Mouse (Mus musculus) forebrain, embryonic 16.5 days (tissue): ENCODE results near the gene Nr1d1. TPM values are rescaled to one million over a fixed set of nuclear protein-coding genes. Genes with fewer than 3 reads are reported as not detected.

ENCODE experiments used
- ATAC-seq: fragments of 200-750 bp; cut with Nextera tagmentation; 2 replicates; pipeline ENCODE4 v1.8.0; 2017; ENCODE audit warnings: mild to moderate bottlenecking, moderate library complexity
- H3K27ac ChIP-seq: fragments of 300-500 bp; sonication (generic); 2 replicates; pipeline ENCODE4 v1.5.1; 2014; ENCODE audit warnings: low read length, control low read depth
- H3K27me3 ChIP-seq: fragments of 300-500 bp; sonication (generic); replicated peaks from 2 replicates; pipeline ENCODE4 v1.6.1; 2014; ENCODE audit warnings: low read length; ENCODE audit not compliant: control insufficient read depth, insufficient read depth
- H3K36me3 ChIP-seq: fragments of 300-500 bp; sonication (generic); 2 replicates; pipeline ENCODE4 v1.6.1; 2014; ENCODE audit not compliant: control insufficient read depth, insufficient read depth
- H3K4me1 ChIP-seq: fragments of 300-500 bp; sonication (generic); replicated peaks from 2 replicates; pipeline ENCODE4 v1.6.1; 2014; ENCODE audit warnings: low read length; ENCODE audit not compliant: control insufficient read depth, insufficient read depth
- H3K4me2 ChIP-seq: fragments of 300-500 bp; sonication (generic); 2 replicates; pipeline ENCODE4 v1.6.1; 2014; ENCODE audit warnings: mild to moderate bottlenecking, low read length, control low read depth
- H3K4me3 ChIP-seq: fragments of 300-500 bp; sonication (generic); replicated peaks from 2 replicates; pipeline ENCODE4 v1.5.1; 2014; ENCODE audit warnings: mild to moderate bottlenecking, low read length, control low read depth
- H3K9ac ChIP-seq: fragments of 300-500 bp; sonication (generic); replicated peaks from 2 replicates; pipeline ENCODE4 v1.6.1; 2014; ENCODE audit warnings: low read depth, low read length, control low read depth
- H3K9me3 ChIP-seq: fragments of 300-500 bp; sonication (generic); 2 replicates; pipeline ENCODE4 v1.6.1; 2016; ENCODE audit warnings: low read length; ENCODE audit not compliant: control insufficient read depth
- whole genome bisulfite sequencing: fragments of 180-500 bp; shearing (Covaris S2); extraction: QIAGEN DNeasy Blood & Tissue Kit; methylation state at CpG from one replicate; pipeline ENCODE4 v1.1.7; 2014; 5-methylcytosine and 5-hydroxymethylcytosine counted together
- polyA plus RNA-seq: library from polyadenylated mRNA; unstranded; fragments of >200 nt; fragmentation: Nextera tagmentation; extraction: Ambion mirVana; gene quantifications from 2 replicates; pipeline ENCODE4 v1.2.1, GENCODE M21; 2015

Gene Nr1d1
- polyA plus RNA-seq, 1 experiment from 2014 or later: 4.0 TPM

DNA sequence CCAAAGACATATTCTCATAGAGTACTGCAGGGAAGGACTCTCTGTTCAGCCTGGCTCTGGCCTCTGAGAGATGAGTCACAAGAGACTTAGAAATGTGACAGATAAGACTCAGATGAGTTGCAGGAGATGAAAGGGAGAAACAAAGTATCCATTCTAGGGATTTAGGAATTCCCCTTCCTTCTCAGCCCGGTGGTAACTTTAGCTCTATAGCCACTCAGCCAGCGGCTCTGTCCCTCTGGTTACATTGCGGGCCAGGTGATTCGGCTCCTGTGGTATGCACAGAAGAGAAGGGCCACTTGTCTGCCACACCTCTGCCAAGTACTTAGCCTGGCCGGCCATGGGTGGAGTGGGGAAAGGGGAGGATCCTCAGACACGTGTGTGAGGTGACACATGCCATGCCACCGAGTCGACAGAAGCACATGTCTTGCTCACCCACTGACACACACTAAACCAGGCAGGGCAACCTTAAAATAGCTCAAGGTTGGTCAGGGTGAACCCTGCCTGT is 2.4 kb downstream of the Nr1d1 start:
- Histone ChIP-seq H3K4me3 (no peak overlapping the region), H3K4me2 (peak overlapping the region; percentile 95; the same call in 1 of the 2 replicates), H3K27me3 (no peaks in the 10 kb centered on the region), H3K27ac (no peak overlapping the region), H3K9ac (no peak overlapping the region), H3K9me3 (no peaks in the 10 kb centered on the region), H3K36me3 (peaks cover 4% of the 10 kb centered on the region; the same call in 1 of the 2 replicates), H3K4me1 (peaks cover 75% of the 10 kb centered on the region)
- ATAC-seq: no peak
- WGBS: 81% methylated on average over 8 of the region's 8 CpGs

DNA sequence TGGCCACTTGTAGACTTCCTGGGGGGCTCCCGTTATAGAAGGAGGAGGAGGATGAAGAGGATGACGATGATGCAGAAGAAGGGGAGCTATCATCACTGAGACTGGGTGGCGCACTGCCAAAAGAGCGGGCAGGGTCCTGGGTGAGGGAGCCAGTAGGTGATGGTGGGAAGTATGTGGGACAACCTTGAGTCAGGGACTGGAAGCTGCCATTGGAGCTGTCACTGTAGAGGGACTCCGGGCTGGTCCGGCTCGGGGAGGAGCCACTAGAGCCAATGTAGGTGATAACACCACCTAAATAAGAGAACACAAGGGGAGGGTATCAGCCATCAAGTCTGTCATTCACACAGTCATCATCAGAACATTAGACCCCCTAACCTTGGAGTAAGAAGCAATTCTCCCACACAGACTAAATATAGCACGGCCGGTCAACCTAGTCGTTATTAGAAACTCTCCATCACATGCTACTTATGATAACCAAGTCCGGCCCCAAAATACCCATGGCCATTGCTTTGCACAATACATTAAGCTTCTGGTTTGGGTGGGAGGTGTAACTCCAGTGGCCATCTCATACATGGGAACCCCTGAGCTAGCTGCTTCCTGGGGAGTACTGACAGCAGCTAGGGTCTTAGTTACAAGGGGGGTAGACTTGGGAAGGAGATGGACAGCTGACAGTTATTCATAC is 3.1 kb downstream of the Nr1d1 start:
- ATAC-seq: no peak
- Histone ChIP-seq H3K9me3 (no peaks in the 10 kb centered on the region), H3K36me3 (peaks cover 4% of the 10 kb centered on the region; the same call in 1 of the 2 replicates), H3K4me1 (peaks cover 78% of the 10 kb centered on the region), H3K4me2 (no peak overlapping the region), H3K27me3 (no peaks in the 10 kb centered on the region), H3K9ac (no peak overlapping the region), H3K27ac (no peak overlapping the region), H3K4me3 (no peak overlapping the region)
- WGBS: 92% methylated on average over 11 of the region's 11 CpGs

DNA sequence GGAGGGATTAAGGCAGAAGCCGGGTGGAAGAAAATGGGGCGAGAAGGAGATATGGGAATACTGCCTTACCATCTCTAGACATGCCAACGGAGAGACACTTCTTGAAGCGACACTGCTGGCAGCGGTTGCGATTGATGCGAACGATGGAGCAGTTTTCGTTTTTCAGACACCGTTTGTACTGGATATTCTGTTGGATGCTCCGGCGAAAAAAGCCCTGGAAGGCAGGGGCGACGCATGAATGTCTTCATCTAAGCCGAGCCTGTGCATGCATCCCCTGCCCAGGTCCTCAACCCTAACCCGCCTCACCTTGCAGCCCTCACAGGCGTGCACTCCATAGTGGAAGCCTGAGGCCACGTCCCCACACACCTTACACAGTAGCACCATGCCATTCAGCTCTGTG is 4.0 kb downstream of the Nr1d1 start:
- peaks cover 4% of the 10 kb centered on the region; the same call in 1 of the 2 replicates for H3K36me3 ChIP-seq
- 85% methylated on average over 18 of the region's 18 CpGs for WGBS
- no peaks in the 10 kb centered on the region for H3K9me3 ChIP-seq
- H3K27me3 ChIP-seq: no peaks in the 10 kb centered on the region
- peaks cover 83% of the 10 kb centered on the region for H3K4me1 ChIP-seq
- no peak overlapping the region for H3K4me3 ChIP-seq
- no peak for ATAC-seq
- H3K4me2 ChIP-seq: no peak overlapping the region
- H3K27ac ChIP-seq: 0 out of 2 replicates have a peak overlapping the region, but pooled peaks have one; percentile 1
- no peak overlapping the region for H3K9ac ChIP-seq

DNA sequence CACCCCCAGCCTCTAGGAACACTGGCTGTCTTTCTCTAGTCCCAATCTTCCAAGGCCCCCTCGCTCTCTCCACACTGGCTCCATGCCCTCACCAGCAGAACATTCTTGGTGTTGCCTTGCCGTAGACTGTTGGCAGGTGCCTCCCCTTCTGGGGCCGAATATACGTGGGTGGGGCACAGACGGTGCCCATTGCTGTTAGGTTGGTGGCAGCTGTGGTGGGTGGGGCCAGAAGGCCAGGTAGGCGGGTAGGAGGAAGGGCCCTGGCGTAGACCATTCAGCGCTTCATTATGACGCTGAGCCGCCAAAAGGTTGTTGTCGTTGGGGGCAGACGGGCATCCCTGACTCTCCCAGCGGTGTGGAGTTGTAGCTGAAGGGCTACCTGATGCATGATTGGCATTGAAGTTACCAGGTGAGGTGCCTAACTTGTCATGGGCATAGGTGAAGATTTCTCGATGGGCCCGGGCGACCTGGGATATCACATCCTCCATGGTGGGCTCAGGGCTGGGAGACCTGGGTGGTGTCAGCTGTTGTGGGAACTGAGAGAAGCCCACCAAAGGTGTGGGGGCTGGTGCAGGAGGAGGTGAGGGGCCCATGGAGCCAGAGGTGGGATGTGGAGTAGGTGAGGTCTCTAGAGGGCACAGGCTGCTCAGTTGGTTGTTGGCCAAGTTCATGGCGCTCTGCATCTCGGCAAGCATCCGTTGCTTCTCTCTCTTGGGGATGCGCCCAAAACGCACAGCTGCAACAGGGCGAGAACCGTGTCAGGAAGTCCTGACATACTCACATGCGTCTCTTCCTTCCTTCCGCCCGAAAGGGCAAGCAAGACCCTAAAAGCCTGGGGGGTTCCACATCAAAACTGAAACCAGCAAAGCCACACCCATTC is 4.8 kb downstream of the Nr1d1 start:
- Histone ChIP-seq H3K36me3 (peaks cover 6% of the 10 kb centered on the region), H3K9me3 (no peaks in the 10 kb centered on the region), H3K4me1 (peaks cover 83% of the 10 kb centered on the region), H3K27ac (peak overlapping the region; percentile 13; the same call in 1 of the 2 replicates), H3K4me3 (no peak overlapping the region), H3K27me3 (no peaks in the 10 kb centered on the region), H3K4me2 (no peak overlapping the region), H3K9ac (no peak overlapping the region)
- WGBS: 82% methylated on average over 26 of the region's 26 CpGs
- no peak for ATAC-seq

DNA sequence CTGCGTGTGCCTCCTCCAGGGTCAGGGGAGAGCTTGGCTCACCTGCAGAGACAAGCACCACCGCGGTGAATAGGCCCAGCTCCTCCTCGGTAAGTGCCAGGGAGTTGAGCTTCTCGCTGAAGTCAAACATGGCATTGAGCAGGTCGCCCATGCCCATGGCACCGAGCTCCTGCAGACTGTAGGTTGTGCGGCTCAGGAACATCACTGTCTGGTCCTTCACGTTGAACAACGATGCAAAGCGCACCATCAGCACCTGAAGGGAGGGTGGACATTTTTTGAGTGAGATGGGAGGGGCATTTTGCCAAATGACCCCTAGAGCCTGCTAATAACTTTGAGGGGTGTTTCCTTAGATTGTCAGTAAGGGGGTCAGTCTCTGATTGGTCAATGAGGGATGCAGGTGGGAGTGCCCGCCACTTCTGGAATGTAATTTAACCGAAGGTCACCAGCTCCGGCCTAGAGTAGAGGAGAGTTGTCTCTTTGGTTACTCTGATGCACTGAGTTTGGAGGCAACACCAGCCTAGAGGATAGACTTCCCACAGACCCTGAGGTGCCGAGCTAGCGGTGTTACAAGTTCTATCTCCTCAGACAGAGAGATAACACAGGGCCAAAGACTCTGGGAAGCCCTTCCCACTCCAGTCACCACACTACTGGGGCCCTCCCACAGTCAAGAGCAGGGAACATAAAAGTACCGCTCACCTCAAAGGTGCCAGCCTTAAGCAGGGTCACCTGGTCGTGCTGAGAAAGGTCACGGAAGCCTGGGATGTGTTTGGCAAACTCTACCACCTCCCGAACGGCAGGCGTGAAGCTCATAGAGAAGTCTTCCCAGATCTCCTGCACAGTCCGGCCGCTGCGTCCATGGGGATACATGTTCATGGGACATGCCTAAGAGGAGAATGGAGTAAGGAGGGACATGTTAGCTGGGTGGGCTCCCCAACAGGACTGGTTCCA is 5.9 kb downstream of the Nr1d1 start:
- no peak overlapping the region for H3K4me2 ChIP-seq
- H3K9me3 ChIP-seq: no peaks in the 10 kb centered on the region
- H3K36me3 ChIP-seq: peaks cover 12% of the 10 kb centered on the region
- no peaks in the 10 kb centered on the region for H3K27me3 ChIP-seq
- H3K4me1 ChIP-seq: peaks cover 77% of the 10 kb centered on the region
- 90% methylated on average over 25 of the region's 25 CpGs for WGBS
- no peak overlapping the region for H3K4me3 ChIP-seq
- H3K27ac ChIP-seq: peak overlapping the region; percentile 81
- ATAC-seq: no peak
- H3K9ac ChIP-seq: no peak overlapping the region

DNA sequence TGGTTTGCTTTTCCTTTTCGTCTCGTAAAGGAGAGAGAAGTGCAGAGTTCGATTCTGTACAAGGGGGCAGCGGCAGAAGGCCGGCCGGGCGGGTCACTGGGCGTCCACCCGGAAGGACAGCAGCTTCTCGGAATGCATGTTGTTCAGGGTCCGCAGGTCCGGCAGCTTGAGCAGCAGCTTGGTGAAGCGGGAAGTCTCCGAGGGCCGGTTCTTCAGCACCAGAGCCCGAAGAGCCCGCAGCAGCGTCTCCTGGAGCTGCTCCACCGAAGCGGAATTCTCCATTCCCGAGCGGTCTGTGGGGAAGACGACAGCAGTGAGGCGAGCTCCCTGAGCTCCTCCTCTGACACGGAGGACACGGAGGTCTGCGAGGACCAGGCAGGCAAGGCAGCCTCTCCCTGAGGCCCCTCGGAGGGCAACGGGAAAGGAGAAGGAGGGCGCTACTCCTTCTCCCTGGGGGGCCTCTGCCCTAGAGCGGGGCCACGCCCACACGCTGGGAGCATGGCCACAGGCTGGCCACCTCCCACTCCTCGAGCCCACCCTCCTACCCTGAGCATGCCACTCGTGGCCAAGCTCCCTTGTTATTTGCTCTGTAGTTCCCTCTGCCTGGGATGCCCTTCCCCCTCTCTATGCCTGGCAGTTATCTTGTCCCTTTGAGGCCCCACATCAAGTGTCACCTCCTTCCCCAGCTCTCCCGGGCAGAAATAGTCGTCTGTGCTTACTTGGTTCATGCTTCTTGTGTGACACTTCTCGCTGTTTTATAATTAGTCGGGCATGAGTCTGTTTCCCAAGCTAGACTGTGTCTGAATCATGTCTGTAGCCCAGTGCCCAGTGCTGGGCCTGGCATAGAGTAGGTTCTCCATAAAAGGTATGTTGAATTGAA is 6.8 kb downstream of the Nr1d1 start:
- peaks cover 20% of the 10 kb centered on the region for H3K36me3 ChIP-seq
- H3K4me1 ChIP-seq: peaks cover 68% of the 10 kb centered on the region
- H3K27me3 ChIP-seq: no peaks in the 10 kb centered on the region
- H3K9ac ChIP-seq: peak overlapping the region; percentile 45
- no peaks in the 10 kb centered on the region for H3K9me3 ChIP-seq
- peak overlapping the region; percentile 17 for H3K4me3 ChIP-seq
- peak overlapping the region; percentile 81 for H3K27ac ChIP-seq
- H3K4me2 ChIP-seq: peak overlapping the region; percentile 40
- ATAC-seq: no peak
- WGBS: 22% methylated on average over 39 of the region's 39 CpGs

DNA sequence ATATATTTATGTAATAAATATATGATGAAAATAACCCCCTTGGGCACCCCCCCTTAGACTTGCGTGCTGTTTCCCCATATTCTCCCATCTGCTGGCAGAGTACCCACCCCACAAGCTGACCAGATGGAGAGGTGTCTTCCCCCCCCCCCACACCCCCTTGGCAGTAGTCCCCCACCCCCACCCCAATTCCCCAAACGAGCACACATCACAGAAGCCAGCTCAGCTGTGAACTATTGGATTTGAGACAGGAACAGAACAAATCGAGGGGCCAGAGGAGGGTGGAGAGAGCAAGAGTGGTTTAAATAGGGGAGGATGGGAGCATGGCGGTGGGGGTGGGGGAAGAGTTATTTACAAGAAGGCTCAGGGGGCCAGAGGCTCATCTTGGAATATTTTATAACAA is 7.4 kb downstream of the Nr1d1 start:
- H3K4me2 ChIP-seq: peak overlapping the region; percentile 40
- ATAC-seq: peak; percentile 23
- H3K27ac ChIP-seq: peak overlapping the region; percentile 81
- H3K4me3 ChIP-seq: peak overlapping the region; percentile 17; the same call in 1 of the 2 replicates
- H3K27me3 ChIP-seq: no peaks in the 10 kb centered on the region
- peaks cover 25% of the 10 kb centered on the region for H3K36me3 ChIP-seq
- 19% methylated on average over 4 of the region's 4 CpGs for WGBS
- H3K9me3 ChIP-seq: no peaks in the 10 kb centered on the region
- H3K9ac ChIP-seq: peak overlapping the region; percentile 45; the same call in 1 of the 2 replicates
- peaks cover 61% of the 10 kb centered on the region for H3K4me1 ChIP-seq

DNA sequence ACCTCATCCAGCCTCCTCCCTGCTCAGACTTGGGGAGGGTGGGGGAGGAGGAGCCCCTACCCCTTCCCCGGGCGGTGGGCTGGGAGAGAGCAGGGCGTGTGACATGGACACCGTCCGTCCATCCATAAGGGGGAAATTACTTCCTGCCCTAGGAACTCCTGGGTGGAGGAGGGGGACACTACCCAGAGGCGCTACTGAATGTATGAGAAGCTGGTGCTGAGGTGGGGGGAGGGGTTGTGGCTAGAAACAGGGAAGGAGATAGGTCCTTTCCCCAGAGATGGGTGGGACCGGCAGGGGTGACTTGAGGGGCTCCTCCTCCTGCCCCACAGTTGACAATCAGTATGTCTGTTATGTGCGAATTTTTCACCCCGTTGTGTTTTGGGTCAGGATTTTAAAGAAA is 7.9 kb downstream of the Nr1d1 start:
- Histone ChIP-seq H3K4me2 (no peak overlapping the region), H3K36me3 (peaks cover 26% of the 10 kb centered on the region), H3K27ac (peak overlapping the region; percentile 81), H3K27me3 (no peaks in the 10 kb centered on the region), H3K9me3 (no peaks in the 10 kb centered on the region), H3K4me3 (no peak overlapping the region), H3K4me1 (peaks cover 59% of the 10 kb centered on the region), H3K9ac (peak overlapping the region; percentile 26; the same call in 1 of the 2 replicates)
- WGBS: 17% methylated on average over 9 of the region's 9 CpGs
- ATAC-seq: peak; percentile 62
